Mouse (Mus musculus) spleen, postnatal 14 days (tissue): ENCODE results near the gene Olfr291.

Source experiments
- DNase-seq, 2 experiments: peaks; one replicate each; pipeline ENCODE4 v3.0.0; 2021 to 2022; ENCODE audit warnings: low spot score in 2 of 2

Gene Olfr291

GRCm38 (mm10) chr7:84853253-84853652, at the start of gene Olfr291:
Gene Olfr291 (plus strand): TSS chr7:84853553.
- no peak for DNase-seq

GRCm38 (mm10) chr7:84805224-84805623, 48.1 kb upstream of the Olfr291 start:
- no peak for DNase-seq

- DNase-seq, result no peak
Observed at GRCm38 (mm10) chr7:84806159-84806558, 47.2 kb upstream of the Olfr291 start.

GRCm38 (mm10) chr7:84884530-84884929, 31.2 kb downstream of the Olfr291 start:
- DNase-seq, result no peak
